In genomic region chr5:151367881-151368394, GRCm38 (mm10) we compare ENCODE assay signal across 8 mouse cellular contexts.
A peak's percentile ranks its signal among the peaks of the same experiment; 100 is the strongest.
DNase-seq lines count a peak whose midpoint lies in the region; ATAC-seq and TF ChIP-seq lines count a peak whose summit lies in the region.

No protein-coding gene starts in this region.

- no peaks in the 10 kb centered on the region for H3K9me3 ChIP-seq in CH12.LX (replicated peaks; ENCODE audit: low read length)
- no peaks in the 10 kb centered on the region for H3K9me3 ChIP-seq in heart, embryonic 14.5 days (ENCODE audit: control insufficient read depth, low read length)
- H3K9me3 ChIP-seq in limb, embryonic 10.5 days (replicated peaks) = no peaks in the 10 kb centered on the region

- H3K79me2 ChIP-seq in CH12.LX (replicated peaks; ENCODE audit: control insufficient read depth, extremely low read depth, insufficient read depth, poor library complexity, severe bottlenecking) = peaks cover 3% of the 10 kb centered on the region; the same call in 1 of the 2 replicates

- ATAC-seq in heart, embryonic 14.5 days (ENCODE audit: insufficient number of reproducible peaks, insufficient read depth, low FRiP score, low read depth) = peak; percentile 6; the same call in 1 of the 2 replicates
- peak; percentile 38 for ATAC-seq in megakaryocyte-erythroid progenitor cell, adult 5-6 weeks (replicated peaks; ENCODE audit: low FRiP score, low TSS enrichment, poor library complexity, severe bottlenecking)

- no peak for TF ChIP-seq RAD21 in CH12.LX (IDR thresholded peaks at IDR 0.05; ENCODE audit: low read depth, low read length)

- DNase-seq in embryo, embryonic 10 days (ENCODE audit: low spot score) = peak; percentile 62
- no peak for DNase-seq in embryo, embryonic 9.5 days (ENCODE audit: extremely low spot score)
- DNase-seq in CH12.LX (ENCODE audit: extremely low read depth) = peak; percentile 71
- DNase-seq in embryo, embryonic 11 days = peak; percentile 66
- no peak for DNase-seq in limb, embryonic 10.5 days (ENCODE audit: low spot score)
- DNase-seq in testis, postnatal 10 days (ENCODE audit: low spot score) = peak; percentile 73

- no peak for TF ChIP-seq EP300 in CH12.LX (IDR thresholded peaks at IDR 0.05; ENCODE audit: low read length)

- no peak for TF ChIP-seq POLR2A in CH12.LX (IDR thresholded peaks at IDR 0.05; ENCODE audit: low read depth, low read length)

- in situ Hi-C loops in CH12.LX (cut with MboI; ENCODE audit: low pct_ligation_motif_present, low pct_unique_long_range_greater_than_20kb, low sequenced_read_pairs) = loop anchor here (5.0 kb wide), 1 partner anchor 241 kb away; no protein-coding TSS in a partner anchor

- peak overlapping the region; percentile 57 to 71 (median 68) for H3K4me3 ChIP-seq in CH12.LX (replicated peaks in 1 of 3; ENCODE audit: low read depth in 2 of 3, low read length in 2 of 3, poor library complexity in 1 of 3)
- H3K4me3 ChIP-seq in heart, embryonic 14.5 days (ENCODE audit: control insufficient read depth in 1 of 2, insufficient read depth in 1 of 2, low read depth in 1 of 2, low read length in 2 of 2) = peak overlapping the region; percentile 53 to 56
- H3K4me3 ChIP-seq in limb, embryonic 10.5 days = peak overlapping the region; percentile 61

- no peaks in the 10 kb centered on the region for H3K27me3 ChIP-seq in CH12.LX (replicated peaks)
- H3K27me3 ChIP-seq in heart, embryonic 14.5 days (ENCODE audit: control insufficient read depth, insufficient read depth, low read length) = no peaks in the 10 kb centered on the region
- H3K27me3 ChIP-seq in limb, embryonic 10.5 days (ENCODE audit: low read depth, poor library complexity, severe bottlenecking) = no peaks in the 10 kb centered on the region

- WGBS in heart, embryonic 14.5 days = 12% methylated on average over 16 of the region's 16 CpGs
- 12% methylated on average over 16 of the region's 16 CpGs for WGBS in limb, embryonic 10.5 days

- dilution Hi-C loops in CH12.LX (cut with MboI; ENCODE audit: extremely low pct_ligation_motif_present, extremely low pct_unique_long_range_greater_than_20kb, low sequenced_read_pairs) = no loop called here

- peak overlapping the region; percentile 87 for H3K9ac ChIP-seq in CH12.LX (ENCODE audit: insufficient read depth, low read depth)
- peak overlapping the region; percentile 77 for H3K9ac ChIP-seq in heart, embryonic 14.5 days (ENCODE audit: low read length)

- TF ChIP-seq CTCF in CH12.LX (conservative IDR thresholded peaks at IDR 0.05 in 1 of 2, IDR thresholded peaks at IDR 0.05 in 1 of 2; ENCODE audit: low read depth in 2 of 2, low read length in 2 of 2) = no peak

- peak overlapping the region; percentile 87 for H3K4me2 ChIP-seq in CH12.LX (ENCODE audit: insufficient read depth, low read depth, poor library complexity, severe bottlenecking)
- H3K4me2 ChIP-seq in heart, embryonic 14.5 days (ENCODE audit: low read length) = peak overlapping the region; percentile 78

- no peaks in the 10 kb centered on the region for H3K36me3 ChIP-seq in CH12.LX (replicated peaks in 1 of 2; ENCODE audit: control insufficient read depth in 1 of 2, insufficient read depth in 1 of 2, low read length in 1 of 2)
- no peaks in the 10 kb centered on the region for H3K36me3 ChIP-seq in heart, embryonic 14.5 days (ENCODE audit: control insufficient read depth, insufficient read depth, low read length)
- H3K36me3 ChIP-seq in limb, embryonic 10.5 days = no peaks in the 10 kb centered on the region

- H3K27ac ChIP-seq in CH12.LX (ENCODE audit: insufficient read depth, low read depth) = peak overlapping the region; percentile 21; the same call in 1 of the 2 replicates
- H3K27ac ChIP-seq in heart, embryonic 14.5 days (replicated peaks in 1 of 2; ENCODE audit: control insufficient read depth in 1 of 2, insufficient read depth in 1 of 2, low read depth in 2 of 2, low read length in 2 of 2) = peak overlapping the region; percentile 90 to 96
- H3K27ac ChIP-seq in limb, embryonic 10.5 days = peak overlapping the region; percentile 97

- H3K4me1 ChIP-seq in CH12.LX (ENCODE audit: control insufficient read depth in 1 of 2, insufficient read depth in 2 of 2) = peaks cover 0 to 23% of the 10 kb centered on the region in 2 experiments; a peak in 2 of 4 replicates
- peaks cover 0 to 12% of the 10 kb centered on the region in 2 experiments; a peak in 3 of 4 replicates for H3K4me1 ChIP-seq in heart, embryonic 14.5 days (ENCODE audit: control insufficient read depth in 2 of 2, insufficient read depth in 2 of 2, low read length in 2 of 2)
- H3K4me1 ChIP-seq in limb, embryonic 10.5 days = peaks cover 11% of the 10 kb centered on the region; the same call in 1 of the 2 replicates

TF ChIP-seq in CH12.LX, 34 proteins besides CTCF, POLR2A, EP300 and RAD21:
- no peak for TF ChIP-seq POLR2AphosphoS2 (IDR thresholded peaks at IDR 0.05; ENCODE audit: low read depth, low read length)
- TF ChIP-seq UBTF (IDR thresholded peaks at IDR 0.05; ENCODE audit: low read depth, low read length) = no peak
- TF ChIP-seq SIN3A (IDR thresholded peaks at IDR 0.05; ENCODE audit: low read length) = no peak
- no peak for TF ChIP-seq IRF4 (IDR thresholded peaks at IDR 0.05; ENCODE audit: low read depth, low read length)
- TF ChIP-seq JUND (conservative IDR thresholded peaks at IDR 0.05; ENCODE audit: low read depth, low read length) = no peak

Comparison
In these comparisons a context has a peak if more than half of its experiments do, and no peak if none do; other contexts are left out.
1. DNase-seq: peak in embryo, embryonic 10 days (single experiment), CH12.LX (single experiment), embryo, embryonic 11 days (single experiment) and testis, postnatal 10 days (single experiment); none in embryo, embryonic 9.5 days (single experiment) and limb, embryonic 10.5 days (single experiment).
2. H3K27ac ChIP-seq: peak in every context shown above with its lines; median percentile 97 in limb, embryonic 10.5 days; 93 in heart, embryonic 14.5 days; 21 in CH12.LX.
3. Peak in every context shown above with its lines, with median percentiles within 50 percentile points of each other: H3K4me3 ChIP-seq.